28 mouse cellular contexts compared by ENCODE assay signal in genomic region chr5:25190521-25190920, GRCm38 (mm10). TPM values are rescaled to one million over a fixed set of nuclear protein-coding genes. Genes with fewer than 3 reads are reported as not detected.
DNase-seq lines count a peak whose midpoint lies in the region; ATAC-seq and TF ChIP-seq lines count a peak whose summit lies in the region.
"Had no signal": no experiment of that assay in that cellular context is flagged by ENCODE, and none has a peak within 500 bp of the region (broad histone marks: within the 10 kb centered on the region; RNA-seq: fewer than 3 reads in every experiment).

No protein-coding gene starts in this region.

- TF ChIP-seq EP300 in lung, postnatal 0 days (IDR thresholded peaks at IDR 0.05): no peak

- H3ac ChIP-seq in C2C12 (ENCODE audit: control insufficient read depth, insufficient read length, low read depth): no peak overlapping the region

- no peaks in the 10 kb centered on the region for H3K36me3 ChIP-seq in lung, postnatal 0 days (ENCODE audit: insufficient read depth, low read length)
- H3K36me3 ChIP-seq in C2C12 (ENCODE audit: control insufficient read depth, insufficient read depth): no peaks in the 10 kb centered on the region
- H3K36me3 ChIP-seq: embryonic facial prominence, embryonic 10.5 days; G1E; heart, embryonic 12.5 days; hindbrain, embryonic 15.5 days had no signal

- H3K4me3 ChIP-seq in lung, postnatal 0 days (ENCODE audit: low read depth, low read length): no peak overlapping the region
- H3K4me3 ChIP-seq in C2C12 (ENCODE audit: insufficient read depth, poor library complexity, severe bottlenecking): no peak overlapping the region
- H3K4me3 ChIP-seq: embryonic facial prominence, embryonic 10.5 days; forebrain, embryonic 13.5 days; heart, embryonic 12.5 days; hindbrain, embryonic 15.5 days had no signal

- H3K9me3 ChIP-seq in lung, postnatal 0 days (ENCODE audit: low read length): no peaks in the 10 kb centered on the region
- H3K9me3 ChIP-seq: embryonic facial prominence, embryonic 10.5 days; forebrain, embryonic 13.5 days; G1E; heart, embryonic 12.5 days; hindbrain, embryonic 15.5 days had no signal

- 66% methylated on average over 2 of the region's 2 CpGs for WGBS in lung, postnatal 0 days

- H3K79me2 ChIP-seq in C2C12 (ENCODE audit: control insufficient read depth, insufficient read depth): no peaks in the 10 kb centered on the region

- ATAC-seq in lung, postnatal 0 days: no peak; the same call in 1 of the 2 replicates
- ATAC-seq: activated CD4-positive, CD25-positive, alpha-beta regulatory T cell, adult 4 months; CD4-positive, CD25-positive, alpha-beta regulatory T cell, adult 4 months; forebrain, embryonic 13.5 days; forebrain, postnatal 0 days; intestine, embryonic 16.5 days; Patski had no signal

- H3K4me1 ChIP-seq in lung, postnatal 0 days (ENCODE audit: insufficient read depth, low read depth, low read length): 0 out of 2 replicates have a peak, but pooled peaks cover 1% of the 10 kb centered on the region
- H3K4me1 ChIP-seq: forebrain, embryonic 13.5 days; heart, embryonic 12.5 days; hindbrain, embryonic 15.5 days had no signal

- no peak for TF ChIP-seq CTCF in lung, postnatal 0 days (IDR thresholded peaks at IDR 0.05)
- TF ChIP-seq CTCF in C2C12 (IDR thresholded peaks at IDR 0.05; ENCODE audit: control insufficient read depth, insufficient read depth, insufficient read length): no peak

- no peak overlapping the region for H3K9ac ChIP-seq in lung, postnatal 0 days (replicated peaks; ENCODE audit: low read depth)
- H3K9ac ChIP-seq: forebrain, embryonic 13.5 days; forebrain, postnatal 0 days; heart, embryonic 12.5 days; hindbrain, embryonic 15.5 days had no signal

- no peaks in the 10 kb centered on the region for H3K79me3 ChIP-seq in C2C12 (ENCODE audit: low read depth)

- H3K4me2 ChIP-seq in lung, postnatal 0 days (replicated peaks; ENCODE audit: low read depth, low read length): no peak overlapping the region
- H3K4me2 ChIP-seq: forebrain, embryonic 13.5 days; heart, embryonic 12.5 days; hindbrain, embryonic 15.5 days had no signal

- H3K27ac ChIP-seq in lung, postnatal 0 days (ENCODE audit: low read length): no peak overlapping the region
- H3K27ac ChIP-seq: embryonic facial prominence, embryonic 10.5 days; forebrain, embryonic 13.5 days; hindbrain, embryonic 15.5 days had no signal

- H3K27me3 ChIP-seq in lung, postnatal 0 days (replicated peaks; ENCODE audit: insufficient read depth, low read length): no peaks in the 10 kb centered on the region
- peaks cover 3% of the 10 kb centered on the region for H3K27me3 ChIP-seq in C2C12 (ENCODE audit: control insufficient read depth, insufficient read depth, insufficient read length)
- H3K27me3 ChIP-seq: forebrain, embryonic 13.5 days; heart, embryonic 12.5 days; hindbrain, embryonic 15.5 days; Patski had no signal

- peak; percentile 23 for DNase-seq in lung, postnatal 0 days (ENCODE audit: low spot score)
- DNase-seq in lung, postnatal 10 days: no peak
- DNase-seq in Muller cell, postnatal 12 days (ENCODE audit: inconsistent ontology term): peak; percentile 41
- DNase-seq in adrenal gland, postnatal 14 days: peak; percentile 38
- DNase-seq in ovary, adult 18-20 months (ENCODE audit: low spot score): no peak
- no peak for DNase-seq in kidney, postnatal 10 days
- DNase-seq: cerebellum, adult 11-12 months; cerebellum, adult 9-11 months; cerebellum, postnatal 36 days; forebrain, postnatal 0 days; gastrocnemius, postnatal 14 days had no signal

TF ChIP-seq in C2C12, 6 proteins besides CTCF, POLR2A, EP300 and RAD21:
- TF ChIP-seq MAX (IDR thresholded peaks at IDR 0.05) (no peak), CEBPB (IDR thresholded peaks at IDR 0.05; ENCODE audit: low read depth) (peak; percentile 20)

RNA-seq across cellular contexts. Expression of gene Galntl5, which starts 9.3 kb away (rescaled TPM):
- polyA plus RNA-seq in lung, postnatal 0 days (2015; fragmentation: Nextera tagmentation; extraction: Ambion mirVana): not detected in 2 replicates
- polyA plus RNA-seq in C2C12 (2012; fragmentation: generic; extraction: Trizol): not detected
- total RNA-seq in adrenal gland, postnatal 14 days (2021): not detected in 2 replicates
- total RNA-seq: forebrain, postnatal 0 days; G1E; gastrocnemius, adult 18-20 months; gastrocnemius, postnatal 14 days; heart, adult 8-10 months; heart, postnatal 25 days had no signal
- polyA plus RNA-seq: activated CD4-positive, CD25-positive, alpha-beta regulatory T cell, adult 4 months; CD4-positive, CD25-positive, alpha-beta regulatory T cell, adult 4 months; embryonic facial prominence, embryonic 10.5 days; embryonic facial prominence, embryonic 14.5 days; forebrain, embryonic 13.5 days; forebrain, postnatal 0 days; G1E; heart, embryonic 12.5 days; heart, embryonic 16.5 days; hindbrain, embryonic 11.5 days; hindbrain, embryonic 15.5 days; intestine, embryonic 16.5 days; Patski had no signal

RNA-seq across cellular contexts. Expression of gene Galnt11, which starts 31.2 kb away (rescaled TPM):
- polyA plus RNA-seq in lung, postnatal 0 days (2015; fragmentation: Nextera tagmentation; extraction: Ambion mirVana): 25.1 and 26.3 TPM in 2 replicates
- 9.1 TPM for polyA plus RNA-seq in C2C12 (2012; fragmentation: generic; extraction: Trizol)
- 38.1 and 41.5 TPM in 2 replicates for total RNA-seq in adrenal gland, postnatal 14 days (2021)
- polyA plus RNA-seq: G1E had no signal

RNA-seq across cellular contexts. Expression of gene E130116L18Rik, which starts 32.4 kb away (rescaled TPM):
- 1.4 TPM in 1 of 2 replicates, not detected in the other for polyA plus RNA-seq in lung, postnatal 0 days (2015; fragmentation: Nextera tagmentation; extraction: Ambion mirVana)
- polyA plus RNA-seq in C2C12 (2012; fragmentation: generic; extraction: Trizol): not detected
- not detected in 2 replicates for total RNA-seq in adrenal gland, postnatal 14 days (2021)
- total RNA-seq: forebrain, postnatal 0 days; G1E; gastrocnemius, adult 18-20 months; gastrocnemius, postnatal 14 days; heart, adult 8-10 months; heart, postnatal 25 days had no signal
- polyA plus RNA-seq: activated CD4-positive, CD25-positive, alpha-beta regulatory T cell, adult 4 months; CD4-positive, CD25-positive, alpha-beta regulatory T cell, adult 4 months; embryonic facial prominence, embryonic 14.5 days; forebrain, embryonic 13.5 days; G1E; gonadal fat pad, adult 2 months; heart, embryonic 12.5 days; heart, embryonic 16.5 days; hindbrain, embryonic 11.5 days; hindbrain, embryonic 15.5 days; intestine, embryonic 16.5 days had no signal

Comparison
In these comparisons a context has a peak if more than half of its experiments do, and no peak if none do; other contexts are left out.
1. DNase-seq: peak in lung, postnatal 0 days (single experiment), Muller cell, postnatal 12 days (single experiment) and adrenal gland, postnatal 14 days (single experiment); none in lung, postnatal 10 days (single experiment), ovary, adult 18-20 months (single experiment) and kidney, postnatal 10 days (single experiment).